Mouse (Mus musculus): ENCODE data around the gene Syngap1. TPM values are rescaled to one million over a fixed set of nuclear protein-coding genes. Genes with fewer than 3 reads are reported as not detected.
"Not testable (repeated sequence)": the region's sequence is repeated elsewhere in the genome, so short reads cannot be mapped to it uniquely, and the experiment has no call there.

Gene Syngap1
- polyA plus RNA-seq, 1 experiment from 2014 or later, result 4.7 TPM

DNA sequence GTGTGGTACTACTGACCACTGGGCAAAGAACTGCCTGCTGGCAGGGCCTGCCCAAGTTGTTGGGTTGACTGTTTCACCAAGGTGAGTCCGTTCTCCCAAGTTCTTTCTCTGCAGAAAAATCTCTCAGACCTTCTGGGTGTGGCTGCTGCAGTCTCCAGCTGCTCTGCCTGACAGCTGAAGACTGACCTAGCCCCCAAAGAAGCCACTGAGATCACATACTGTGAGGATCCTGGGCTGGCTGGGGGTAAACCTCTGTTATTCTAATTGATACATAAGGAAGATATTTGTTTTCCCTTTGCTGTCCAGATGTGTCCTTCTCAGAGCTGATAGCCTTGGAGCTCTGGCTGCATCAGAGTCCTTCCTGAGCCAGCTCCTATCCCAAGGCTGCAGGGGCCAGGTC lies 25.8 kb upstream of the Syngap1 start:
- no peak overlapping the region for H3K27ac ChIP-seq (ENCODE audit: low read depth, low read length)
- WGBS, result 67% methylated on average over 1 of the region's 1 CpGs
- no peaks in the 10 kb centered on the region for H3K36me3 ChIP-seq (ENCODE audit: control insufficient read depth, insufficient read depth, low read length)
- no peaks in the 10 kb centered on the region for H3K9me3 ChIP-seq (ENCODE audit: control insufficient read depth, low read length)
- H3K4me1 ChIP-seq (replicated peaks; ENCODE audit: control insufficient read depth, insufficient read depth, low read length), result no peaks in the 10 kb centered on the region
- no peak overlapping the region for H3K4me2 ChIP-seq (replicated peaks; ENCODE audit: low read depth, low read length)
- H3K4me3 ChIP-seq (ENCODE audit: low read depth, low read length), result no peak overlapping the region
- H3K27me3 ChIP-seq (ENCODE audit: control insufficient read depth, insufficient read depth, low read length), result no peaks in the 10 kb centered on the region
- ATAC-seq (ENCODE audit: low FRiP score) (no peak), DNase-seq (ENCODE audit: low spot score) (no peak)
- no peak overlapping the region for H3K9ac ChIP-seq (ENCODE audit: low read depth, low read length)

DNA sequence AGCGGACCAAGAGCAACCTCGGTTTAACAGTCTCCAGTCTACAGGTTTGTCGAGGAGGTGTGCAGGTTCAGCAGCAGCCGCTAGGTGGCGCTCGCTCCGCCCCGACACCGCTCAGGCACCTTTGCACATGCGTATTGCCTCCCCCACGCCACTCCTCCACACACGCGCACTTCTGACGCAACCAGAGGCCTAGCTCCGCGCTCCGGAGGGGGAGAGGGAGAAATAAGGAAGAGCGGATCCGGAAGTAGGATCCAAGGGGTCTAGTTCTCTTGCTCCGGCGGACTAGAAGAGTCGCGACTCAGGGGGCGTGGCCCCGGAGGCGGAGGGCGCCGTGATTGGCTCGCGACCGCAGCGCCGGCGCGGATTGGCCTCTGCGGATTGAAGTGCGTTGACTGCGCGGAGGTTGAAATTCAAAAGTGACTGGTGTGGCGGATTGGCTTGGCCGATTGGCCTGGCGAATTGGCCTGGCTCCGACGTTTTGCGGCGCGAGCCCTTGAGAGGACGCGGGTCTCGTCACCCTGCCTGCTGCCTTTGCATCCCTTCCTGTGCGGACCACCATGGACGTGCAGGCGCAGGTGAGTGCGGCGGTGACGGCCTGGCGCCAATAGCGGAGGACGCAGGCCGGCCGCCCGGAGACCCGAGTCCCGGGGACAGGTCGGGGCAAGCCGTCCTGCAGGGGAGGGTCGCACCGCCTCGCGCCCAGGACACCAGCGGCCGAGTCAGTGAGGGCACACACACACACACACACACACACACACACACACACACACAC lies 24.2 kb upstream of the Syngap1 start, which contains the start of gene Kifc5b:
Kifc5b (plus strand) TSS at position 381 of the 772 bp plus-strand sequence.
- Histone ChIP-seq H3K9ac (ENCODE audit: low read depth, low read length) (peak within 1 kb of the TSS; percentile 71), H3K36me3 (ENCODE audit: control insufficient read depth, insufficient read depth, low read length) (no peaks in the 10 kb centered on the region), H3K9me3 (ENCODE audit: control insufficient read depth, low read length) (no peaks in the 10 kb centered on the region), H3K4me1 (replicated peaks; ENCODE audit: control insufficient read depth, insufficient read depth, low read length) (no peaks in the 10 kb centered on the region), H3K27me3 (ENCODE audit: control insufficient read depth, insufficient read depth, low read length) (no peaks in the 10 kb centered on the region), H3K4me3 (ENCODE audit: low read depth, low read length) (peak within 1 kb of the TSS; percentile 63), H3K4me2 (replicated peaks; ENCODE audit: low read depth, low read length) (peak within 1 kb of the TSS; percentile 53), H3K27ac (ENCODE audit: low read depth, low read length) (0 out of 2 replicates have a peak within 1 kb of the TSS, but pooled peaks have one; percentile 47)
- DNase-seq (ENCODE audit: low spot score), result peak; percentile 100
- ATAC-seq (ENCODE audit: low FRiP score), result peak; percentile 98
- WGBS, result under 1% methylated on average over 70 of the region's 72 CpGs

- H3K4me3 ChIP-seq (ENCODE audit: low read depth, low read length), result peak overlapping the region; percentile 63
- not testable (repeated sequence) for H3K9me3 ChIP-seq (ENCODE audit: control insufficient read depth, low read length); H3K27ac ChIP-seq (ENCODE audit: low read depth, low read length); H3K36me3 ChIP-seq (ENCODE audit: control insufficient read depth, insufficient read depth, low read length); ATAC-seq (ENCODE audit: low FRiP score); H3K4me1 ChIP-seq (replicated peaks; ENCODE audit: control insufficient read depth, insufficient read depth, low read length); H3K27me3 ChIP-seq (ENCODE audit: control insufficient read depth, insufficient read depth, low read length)
- WGBS, result 4% methylated on average over 12 of the region's 12 CpGs
- H3K4me2 ChIP-seq (replicated peaks; ENCODE audit: low read depth, low read length), result peak overlapping the region; percentile 53
- H3K9ac ChIP-seq (ENCODE audit: low read depth, low read length), result peak overlapping the region; percentile 71
- peak; percentile 16 for DNase-seq (ENCODE audit: low spot score)
Measured at GRCm38 (mm10) chr17:26917560-26917959, 23.5 kb upstream of the Syngap1 start.

DNA sequence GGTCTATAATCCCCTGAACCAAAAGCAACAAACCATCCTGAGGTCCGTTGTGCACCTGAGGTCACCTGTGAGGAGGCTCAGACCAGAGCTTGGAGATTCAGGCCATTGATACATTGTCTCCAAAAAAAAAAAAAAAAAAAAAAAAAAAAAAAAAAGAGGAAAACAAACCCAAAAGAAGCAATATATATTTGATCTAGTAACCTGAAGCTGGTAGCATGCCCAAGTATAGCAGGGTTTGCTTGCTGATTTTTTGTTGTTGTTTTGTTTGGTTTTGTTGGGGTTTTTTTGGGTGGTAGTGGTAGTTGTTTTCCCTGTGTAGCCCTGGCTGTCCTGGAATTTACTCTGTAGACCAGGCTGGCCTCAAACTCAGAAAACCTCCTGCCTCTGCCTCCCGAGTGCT lies 22.7 kb upstream of the Syngap1 start:
- Histone ChIP-seq H3K27ac (ENCODE audit: low read depth, low read length) (no peak overlapping the region), H3K36me3 (ENCODE audit: control insufficient read depth, insufficient read depth, low read length) (no peaks in the 10 kb centered on the region), H3K4me2 (replicated peaks; ENCODE audit: low read depth, low read length) (peak overlapping the region; percentile 22; the same call in 1 of the 2 replicates), H3K4me3 (ENCODE audit: low read depth, low read length) (peak overlapping the region; percentile 63), H3K9ac (ENCODE audit: low read depth, low read length) (no peak overlapping the region), H3K4me1 (replicated peaks; ENCODE audit: control insufficient read depth, insufficient read depth, low read length) (no peaks in the 10 kb centered on the region), H3K9me3 (ENCODE audit: control insufficient read depth, low read length) (no peaks in the 10 kb centered on the region), H3K27me3 (ENCODE audit: control insufficient read depth, insufficient read depth, low read length) (no peaks in the 10 kb centered on the region)
- no peak for DNase-seq (ENCODE audit: low spot score)
- WGBS, result 74% methylated on average over 2 of the region's 2 CpGs
- no peak for ATAC-seq (ENCODE audit: low FRiP score)

- not testable (repeated sequence) for H3K4me2 ChIP-seq (replicated peaks; ENCODE audit: low read depth, low read length); H3K9ac ChIP-seq (ENCODE audit: low read depth, low read length); H3K27me3 ChIP-seq (ENCODE audit: control insufficient read depth, insufficient read depth, low read length); H3K36me3 ChIP-seq (ENCODE audit: control insufficient read depth, insufficient read depth, low read length); DNase-seq (ENCODE audit: low spot score); ATAC-seq (ENCODE audit: low FRiP score); H3K4me1 ChIP-seq (replicated peaks; ENCODE audit: control insufficient read depth, insufficient read depth, low read length); H3K9me3 ChIP-seq (ENCODE audit: control insufficient read depth, low read length); H3K4me3 ChIP-seq (ENCODE audit: low read depth, low read length); H3K27ac ChIP-seq (ENCODE audit: low read depth, low read length)
- WGBS, result 76% methylated on average over 2 of the region's 2 CpGs
Measured at GRCm38 (mm10) chr17:26919516-26919915, 21.5 kb upstream of the Syngap1 start.

DNA sequence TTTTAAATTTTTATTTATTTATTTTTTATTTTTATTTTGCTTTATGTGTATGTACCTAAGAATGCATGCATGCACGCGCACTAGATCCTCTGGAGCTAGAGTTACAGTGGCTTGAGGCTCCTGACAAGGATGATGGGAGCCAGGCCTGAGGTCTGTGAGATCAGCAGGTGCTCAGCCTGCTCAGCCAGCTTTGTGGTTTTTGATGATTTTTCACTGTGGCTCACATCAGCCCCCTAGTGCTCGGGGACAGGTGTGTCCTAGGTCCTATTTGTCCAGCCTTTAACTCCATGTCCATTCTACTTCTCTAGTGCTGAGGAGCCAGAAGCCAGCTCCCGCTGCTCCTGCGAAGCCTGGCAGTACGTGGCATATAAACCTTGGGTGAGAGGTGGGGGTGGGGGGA lies 18.7 kb upstream of the Syngap1 start:
- not testable (repeated sequence) for H3K4me3 ChIP-seq (ENCODE audit: low read depth, low read length); H3K36me3 ChIP-seq (ENCODE audit: control insufficient read depth, insufficient read depth, low read length); ATAC-seq (ENCODE audit: low FRiP score); H3K4me1 ChIP-seq (replicated peaks; ENCODE audit: control insufficient read depth, insufficient read depth, low read length); H3K4me2 ChIP-seq (replicated peaks; ENCODE audit: low read depth, low read length); H3K27me3 ChIP-seq (ENCODE audit: control insufficient read depth, insufficient read depth, low read length); DNase-seq (ENCODE audit: low spot score); H3K9ac ChIP-seq (ENCODE audit: low read depth, low read length); H3K27ac ChIP-seq (ENCODE audit: low read depth, low read length); H3K9me3 ChIP-seq (ENCODE audit: control insufficient read depth, low read length)
- WGBS, result 94% methylated on average over 5 of the region's 6 CpGs

- not testable (repeated sequence) for ATAC-seq (ENCODE audit: low FRiP score); H3K9ac ChIP-seq (ENCODE audit: low read depth, low read length); H3K27ac ChIP-seq (ENCODE audit: low read depth, low read length); H3K9me3 ChIP-seq (ENCODE audit: control insufficient read depth, low read length); DNase-seq (ENCODE audit: low spot score); H3K27me3 ChIP-seq (ENCODE audit: control insufficient read depth, insufficient read depth, low read length); H3K4me2 ChIP-seq (replicated peaks; ENCODE audit: low read depth, low read length); H3K4me3 ChIP-seq (ENCODE audit: low read depth, low read length); H3K36me3 ChIP-seq (ENCODE audit: control insufficient read depth, insufficient read depth, low read length); H3K4me1 ChIP-seq (replicated peaks; ENCODE audit: control insufficient read depth, insufficient read depth, low read length)
- 95% methylated on average over 9 of the region's 9 CpGs for WGBS
Measured at GRCm38 (mm10) chr17:26925414-26925813, 15.6 kb upstream of the Syngap1 start.

DNA sequence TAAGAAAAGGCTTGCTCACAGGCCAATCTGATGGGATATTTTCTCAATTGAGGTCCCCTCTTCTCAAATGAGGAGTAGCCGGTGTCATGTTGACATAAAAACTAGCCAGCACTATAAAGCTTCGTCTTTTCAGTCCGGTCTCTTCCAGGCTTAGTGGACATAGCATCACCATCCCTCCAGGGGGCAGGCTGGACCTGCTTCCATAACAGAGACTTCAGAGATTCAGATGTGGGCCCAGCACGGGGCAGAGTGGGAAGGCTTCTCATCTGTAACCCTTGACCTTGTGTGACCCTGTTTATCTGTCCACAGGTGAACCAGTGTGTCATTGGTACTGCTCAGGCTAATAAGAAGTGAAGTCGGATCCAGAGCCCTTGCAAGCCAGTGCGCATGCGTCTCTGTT lies 9.3 kb upstream of the Syngap1 start:
- not testable (repeated sequence) for H3K4me2 ChIP-seq (replicated peaks; ENCODE audit: low read depth, low read length); H3K27me3 ChIP-seq (ENCODE audit: control insufficient read depth, insufficient read depth, low read length); H3K27ac ChIP-seq (ENCODE audit: low read depth, low read length); ATAC-seq (ENCODE audit: low FRiP score); H3K4me1 ChIP-seq (replicated peaks; ENCODE audit: control insufficient read depth, insufficient read depth, low read length); H3K9me3 ChIP-seq (ENCODE audit: control insufficient read depth, low read length); H3K36me3 ChIP-seq (ENCODE audit: control insufficient read depth, insufficient read depth, low read length); H3K9ac ChIP-seq (ENCODE audit: low read depth, low read length); H3K4me3 ChIP-seq (ENCODE audit: low read depth, low read length)
- DNase-seq (ENCODE audit: low spot score), result peak; percentile 54
- WGBS, result 65% methylated on average over 7 of the region's 7 CpGs

DNA sequence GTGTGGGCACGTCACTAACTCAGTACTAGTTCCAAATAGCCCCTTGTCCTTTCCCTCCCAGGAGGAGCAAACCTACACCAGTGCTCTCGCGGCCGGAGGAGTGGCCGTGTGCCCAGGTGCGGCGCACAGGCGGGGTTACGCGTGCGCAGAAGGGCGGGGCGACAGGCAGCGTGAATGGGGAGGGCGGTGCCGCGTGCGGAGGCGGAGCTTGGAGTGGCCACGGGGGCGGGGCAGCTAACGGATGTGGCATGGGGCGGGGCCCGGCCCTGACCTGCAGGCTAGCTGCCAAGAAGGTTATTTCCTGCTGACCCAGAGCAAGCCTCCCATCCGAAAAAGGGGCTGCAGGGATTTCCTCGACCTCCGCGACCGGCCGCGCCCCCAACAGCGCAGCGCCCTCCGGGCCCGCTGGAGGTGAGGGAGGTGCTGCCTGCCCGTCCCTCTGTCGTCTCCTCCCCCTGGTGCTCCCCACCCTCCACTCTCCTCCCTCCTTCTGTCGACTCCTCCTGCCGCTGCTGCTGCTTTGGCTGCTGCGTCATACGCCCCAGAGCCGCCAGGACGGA lies 8.1 kb upstream of the Syngap1 start, which contains the start of gene Phf1:
Phf1 (plus strand) TSS at position 214 of the 560 bp plus-strand sequence.
- no peaks in the 10 kb centered on the region for H3K27me3 ChIP-seq (ENCODE audit: control insufficient read depth, insufficient read depth, low read length)
- under 1% methylated on average over 36 of the region's 43 CpGs for WGBS
- H3K4me1 ChIP-seq (replicated peaks; ENCODE audit: control insufficient read depth, insufficient read depth, low read length), result 0 out of 2 replicates have a peak, but pooled peaks cover 4% of the 10 kb centered on the region
- H3K4me3 ChIP-seq (ENCODE audit: low read depth, low read length), result peak within 1 kb of the TSS; percentile 53
- H3K36me3 ChIP-seq (ENCODE audit: control insufficient read depth, insufficient read depth, low read length), result peaks cover 3% of the 10 kb centered on the region; the same call in 1 of the 2 replicates
- peak within 1 kb of the TSS; percentile 40 for H3K27ac ChIP-seq (ENCODE audit: low read depth, low read length)
- H3K9me3 ChIP-seq (ENCODE audit: control insufficient read depth, low read length), result no peaks in the 10 kb centered on the region
- ATAC-seq (ENCODE audit: low FRiP score), result peak; percentile 85
- DNase-seq (ENCODE audit: low spot score), result peak; percentile 93
- H3K9ac ChIP-seq (ENCODE audit: low read depth, low read length), result peak within 1 kb of the TSS; percentile 66
- peak within 1 kb of the TSS; percentile 75 for H3K4me2 ChIP-seq (replicated peaks; ENCODE audit: low read depth, low read length)

Data from hindbrain, embryonic 11.5 days (tissue).